19 mouse cellular contexts compared by ENCODE assay signal in the genomic region with DNA sequence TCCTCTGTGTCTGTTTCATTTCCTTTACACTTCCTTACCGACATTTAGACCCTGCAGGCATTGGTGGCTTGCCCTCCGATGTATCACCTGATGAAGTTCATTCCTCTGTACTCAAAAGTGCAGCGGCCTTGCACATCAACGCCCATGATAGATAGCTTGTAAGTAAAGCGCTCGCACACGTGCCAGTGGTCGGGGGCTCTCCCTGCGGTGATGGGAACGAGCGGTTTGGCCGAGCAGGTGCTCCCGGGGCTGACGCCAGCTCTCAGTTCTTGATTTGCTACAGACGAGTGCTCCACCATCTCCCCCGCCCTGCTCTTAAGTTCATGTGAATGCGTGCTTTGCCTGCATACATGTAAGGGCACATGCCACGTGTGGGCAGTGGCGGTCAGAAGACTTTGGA. TPM values are rescaled to one million over a fixed set of nuclear protein-coding genes. Genes with fewer than 3 reads are reported as not detected.
"Had no signal": no experiment of that assay in that cellular context is flagged by ENCODE, and none has a peak within 500 bp of the region (broad histone marks: within the 10 kb centered on the region; RNA-seq: fewer than 3 reads in every experiment).

No protein-coding gene starts in this region.

- H3K27ac ChIP-seq: kidney, embryonic 15.5 days; limb, embryonic 13.5 days; liver, embryonic 13.5 days; midbrain, embryonic 12.5 days; midbrain, embryonic 15.5 days; neural tube, embryonic 13.5 days had no signal

- H3K4me1 ChIP-seq: liver, embryonic 13.5 days had no signal

- H3K4me2 ChIP-seq: kidney, embryonic 15.5 days; limb, embryonic 13.5 days; liver, embryonic 13.5 days; midbrain, embryonic 12.5 days; midbrain, embryonic 15.5 days; neural tube, embryonic 13.5 days had no signal

- H3K9ac ChIP-seq: kidney, embryonic 15.5 days; limb, embryonic 13.5 days; liver, embryonic 13.5 days; midbrain, embryonic 12.5 days; midbrain, embryonic 15.5 days; neural tube, embryonic 13.5 days had no signal

- H3K27me3 ChIP-seq: kidney, embryonic 15.5 days; limb, embryonic 13.5 days; liver, embryonic 13.5 days; midbrain, embryonic 12.5 days; midbrain, embryonic 15.5 days; neural tube, embryonic 13.5 days had no signal

- H3K4me3 ChIP-seq: kidney, embryonic 15.5 days; limb, embryonic 13.5 days; liver, embryonic 13.5 days; midbrain, embryonic 12.5 days; midbrain, embryonic 15.5 days; neural tube, embryonic 13.5 days had no signal

- DNase-seq: kidney, adult 8-10 months; kidney, postnatal 10 days; kidney, postnatal 4 days; liver; liver, embryonic 13.5 days; lung, adult 2 months; lung, postnatal 14 days; lung, postnatal 4 days; retina, postnatal 1 day; thymus, adult 18-20 months; thymus, postnatal 36 days had no signal

- H3K9me3 ChIP-seq: kidney, embryonic 15.5 days; limb, embryonic 13.5 days; liver, embryonic 13.5 days; midbrain, embryonic 12.5 days; midbrain, embryonic 15.5 days; neural tube, embryonic 13.5 days had no signal

- ATAC-seq: intestine, postnatal 0 days; midbrain, embryonic 15.5 days had no signal

RNA-seq across cellular contexts. Expression of gene Gm20388, which starts 37.0 kb away (rescaled TPM):
- total RNA-seq: layer of hippocampus, postnatal 14 days had no signal
- polyA plus RNA-seq: intestine, postnatal 0 days; liver, embryonic 13.5 days; lung, embryonic 16.5 days; midbrain, embryonic 12.5 days had no signal
